ENCODE assay signal across 27 mouse cellular contexts in the genomic region with DNA sequence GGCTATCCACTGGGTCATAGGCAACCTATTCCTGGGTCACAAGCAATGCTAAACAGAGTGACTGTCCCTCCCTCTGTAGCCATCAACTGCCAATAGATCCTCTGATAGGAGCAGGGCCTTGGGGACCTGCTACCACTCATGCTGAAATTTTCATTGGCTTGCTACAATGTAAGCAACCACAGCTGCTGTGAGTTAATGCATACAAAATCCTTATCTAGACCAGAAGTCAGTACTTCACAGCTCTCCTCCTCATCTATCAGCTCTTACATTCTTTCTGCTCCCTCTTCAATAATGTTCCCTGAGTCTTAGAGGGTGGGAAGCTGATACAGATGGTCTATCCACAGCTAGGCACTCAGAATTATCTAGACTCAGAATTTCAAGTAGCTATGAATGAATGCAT. TPM values are rescaled to one million over a fixed set of nuclear protein-coding genes. Genes with fewer than 3 reads are reported as not detected.
DNase-seq lines count a peak whose midpoint lies in the region; ATAC-seq and TF ChIP-seq lines count a peak whose summit lies in the region.
"Had no signal": no experiment of that assay in that cellular context is flagged by ENCODE, and none has a peak within 500 bp of the region (broad histone marks: within the 10 kb centered on the region; RNA-seq: fewer than 3 reads in every experiment).

No protein-coding gene starts in this region.

- TF ChIP-seq CTCF in liver, embryonic 14.5 days (IDR thresholded peaks at IDR 0.05; ENCODE audit: low read depth): no peak

- no peak for DNase-seq in frontal cortex, postnatal 36 days (ENCODE audit: low spot score in 2 of 2)
- peak; percentile 38 for DNase-seq in liver
- peak in 1 of 3 experiments; percentile 49 for DNase-seq in liver, embryonic 14.5 days (ENCODE audit: low read depth in 3 of 3, low spot score in 3 of 3)
- DNase-seq in lung, postnatal 10 days: no peak
- DNase-seq in urinary bladder, postnatal 10 days (ENCODE audit: low spot score): no peak
- no peak for DNase-seq in kidney, adult 11 months
- DNase-seq: adrenal gland, adult 8-10 months; adrenal gland, postnatal 36 days; B cell, adult 2 months; cerebellum, adult 2 months; cerebellum, postnatal 10 days; gastrocnemius, postnatal 14 days had no signal

- H3K9me3 ChIP-seq in liver, embryonic 14.5 days (ENCODE audit: control insufficient read depth, low read length): no peaks in the 10 kb centered on the region
- H3K9me3 ChIP-seq: embryonic facial prominence, embryonic 10.5 days; forebrain, embryonic 15.5 days; G1E; heart, embryonic 12.5 days had no signal

- no peaks in the 10 kb centered on the region for H3K36me3 ChIP-seq in liver, embryonic 14.5 days (replicated peaks; ENCODE audit: control insufficient read depth, insufficient read depth, low read depth)
- H3K36me3 ChIP-seq: embryonic facial prominence, embryonic 10.5 days; forebrain, embryonic 15.5 days; G1E; heart, embryonic 12.5 days had no signal

- H3K4me3 ChIP-seq in liver, embryonic 14.5 days (ENCODE audit: insufficient read depth in 1 of 2, low read depth in 2 of 2, low read length in 2 of 2): no peak overlapping the region
- H3K4me3 ChIP-seq: embryonic facial prominence, embryonic 10.5 days; erythroblast, embryonic 14.5 days; forebrain, embryonic 15.5 days; heart, embryonic 12.5 days had no signal

- ATAC-seq in frontal cortex, adult (ENCODE audit: low TSS enrichment): peak; percentile 50; the same call in 1 of the 2 replicates
- peak; percentile 90 for ATAC-seq in liver, embryonic 14.5 days (ENCODE audit: insufficient read depth)
- peak; percentile 79 for ATAC-seq in megakaryocyte progenitor cell, adult 5-6 weeks (replicated peaks; ENCODE audit: poor library complexity)
- ATAC-seq: CD4-positive, CD25-positive, alpha-beta regulatory T cell, adult 4 months; forebrain, embryonic 15.5 days had no signal

- TF ChIP-seq EP300 in liver, embryonic 14.5 days (IDR thresholded peaks at IDR 0.05; ENCODE audit: low read depth): peak; percentile 79

- peak overlapping the region; percentile 72 for H3K27ac ChIP-seq in liver, embryonic 14.5 days
- H3K27ac ChIP-seq: embryonic facial prominence, embryonic 10.5 days; forebrain, embryonic 15.5 days had no signal

- no peak overlapping the region for H3K9ac ChIP-seq in liver, embryonic 14.5 days (replicated peaks)
- H3K9ac ChIP-seq: forebrain, embryonic 15.5 days; heart, embryonic 12.5 days had no signal

- H3K4me1 ChIP-seq in liver, embryonic 14.5 days (replicated peaks; ENCODE audit: control insufficient read depth in 2 of 2, insufficient read depth in 2 of 2, low read length in 1 of 2): peaks cover 32 to 41% of the 10 kb centered on the region in 2 experiments
- H3K4me1 ChIP-seq: embryonic facial prominence, embryonic 10.5 days; forebrain, embryonic 15.5 days; heart, embryonic 12.5 days had no signal

- no peak overlapping the region for H3K4me2 ChIP-seq in liver, embryonic 14.5 days (ENCODE audit: low read depth)
- H3K4me2 ChIP-seq: forebrain, embryonic 15.5 days; heart, embryonic 12.5 days had no signal

- no peaks in the 10 kb centered on the region for H3K27me3 ChIP-seq in liver, embryonic 14.5 days (ENCODE audit: control insufficient read depth, insufficient read depth, low read length)
- H3K27me3 ChIP-seq: forebrain, embryonic 15.5 days; heart, embryonic 12.5 days had no signal

RNA-seq across cellular contexts. Expression of a gene that starts 9.0 kb away (rescaled TPM):
- 0.02 and 0.03 TPM in 2 replicates for polyA plus RNA-seq in liver, embryonic 14.5 days (2012; rRNA removed)
- not detected in 2 replicates for polyA plus RNA-seq in liver, embryonic 14.5 days (2014; fragmentation: Nextera tagmentation; extraction: Ambion mirVana)
- total RNA-seq in megakaryocyte progenitor cell, adult 5-6 weeks (2015): not detected in 2 replicates
- not detected in 2 replicates for total RNA-seq in megakaryocyte progenitor cell, adult 5-6 weeks (2017)
- total RNA-seq: adrenal gland, adult 8-10 months; adrenal gland, postnatal 36 days; gastrocnemius, adult 18-20 months; gastrocnemius, postnatal 14 days; heart, adult 8-10 months; heart, postnatal 25 days had no signal
- polyA plus RNA-seq: CD4-positive, CD25-positive, alpha-beta regulatory T cell, adult 4 months; cerebellum, adult 2 months; embryonic facial prominence, embryonic 10.5 days; embryonic facial prominence, embryonic 14.5 days; erythroblast, embryonic 14.5 days; forebrain, embryonic 11.5 days; forebrain, embryonic 15.5 days; G1E; heart, embryonic 12.5 days; heart, embryonic 16.5 days; hindbrain, embryonic 11.5 days had no signal

RNA-seq across cellular contexts. Expression of a gene that starts 30.9 kb away (rescaled TPM):
- 58.3 and 59.3 TPM in 2 replicates for polyA plus RNA-seq in liver, embryonic 14.5 days (2012; rRNA removed)
- 13.2 and 15.1 TPM in 2 replicates for polyA plus RNA-seq in liver, embryonic 14.5 days (2014; fragmentation: Nextera tagmentation; extraction: Ambion mirVana)
- total RNA-seq in megakaryocyte progenitor cell, adult 5-6 weeks (2015): 15.4 and 24.8 TPM in 2 replicates
- total RNA-seq in megakaryocyte progenitor cell, adult 5-6 weeks (2017): 29.3 and 51.0 TPM in 2 replicates
- polyA plus RNA-seq: CD4-positive, CD25-positive, alpha-beta regulatory T cell, adult 4 months; G1E had no signal
